Mouse (Mus musculus) monocyte, adult 5-6 weeks (primary cell): ENCODE results near the gene Art4. TPM values are rescaled to one million over a fixed set of nuclear protein-coding genes. Genes with fewer than 3 reads are reported as not detected.

Experiments
- ATAC-seq: fragments of 153-309, 156-312 bp; replicated peaks from 2 replicates; pipeline ENCODE4 v1.8.0; 2017; ENCODE audit warnings: mild to moderate bottlenecking; ENCODE audit not compliant: low TSS enrichment, insufficient number of reproducible peaks, severe bottlenecking, poor library complexity, low FRiP score
- total RNA-seq: library from RNA; stranded (forward); fragments of 200-1000, 200-491, 200-594 nt; gene quantifications from 3 replicates; pipeline ENCODE4 v1.2.3, GENCODE M21; 2017

Gene Art4
- total RNA-seq, 1 experiment from 2014 or later = not detected

GRCm38 (mm10) chr6:136875670-136876069, 18.1 kb upstream of the Art4 start, which contains the start of gene Mgp:
TSS of gene Mgp (minus strand) at chr6:136875823.
- ATAC-seq = no peak

DNA sequence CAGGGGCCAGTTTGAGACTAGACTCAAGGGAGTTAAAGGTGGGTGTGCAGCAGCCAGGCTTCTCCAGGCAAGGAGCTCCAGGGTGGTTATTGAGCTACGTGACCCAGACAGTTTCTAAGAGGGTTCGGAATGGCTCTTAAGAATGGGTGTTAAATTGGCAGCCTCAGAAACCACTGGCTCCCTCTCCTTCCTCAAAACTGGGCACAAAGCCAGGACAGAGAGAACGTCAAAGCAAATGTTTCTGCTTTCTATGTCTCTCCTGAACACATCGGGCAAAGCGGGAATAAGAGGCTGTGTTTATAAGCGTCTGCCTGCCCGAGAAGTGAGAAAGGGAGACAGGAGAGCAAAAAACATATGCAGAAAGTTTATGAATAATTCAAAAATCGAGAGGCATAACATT, 17.1 kb upstream of the Art4 start:
- no peak for ATAC-seq

DNA sequence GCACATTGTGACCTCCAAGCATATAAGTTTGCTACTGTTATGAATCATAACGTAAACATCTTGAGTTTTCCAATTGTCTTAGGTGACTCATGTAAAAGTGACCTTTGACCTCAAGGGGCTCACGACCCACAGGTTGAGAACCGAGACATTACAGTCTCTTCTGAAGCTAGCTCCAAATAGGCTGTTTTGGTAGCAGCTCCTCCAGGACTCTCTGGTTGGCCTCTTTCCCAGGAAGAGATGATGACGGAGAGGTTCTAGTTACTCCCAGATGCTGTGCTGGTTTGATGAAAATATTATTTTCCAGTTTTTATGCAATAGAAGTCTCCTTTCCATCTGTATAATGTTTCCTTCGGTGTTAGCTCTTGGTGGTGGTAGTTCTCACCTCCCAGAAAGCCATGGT, 11.4 kb upstream of the Art4 start:
- no peak for ATAC-seq

DNA sequence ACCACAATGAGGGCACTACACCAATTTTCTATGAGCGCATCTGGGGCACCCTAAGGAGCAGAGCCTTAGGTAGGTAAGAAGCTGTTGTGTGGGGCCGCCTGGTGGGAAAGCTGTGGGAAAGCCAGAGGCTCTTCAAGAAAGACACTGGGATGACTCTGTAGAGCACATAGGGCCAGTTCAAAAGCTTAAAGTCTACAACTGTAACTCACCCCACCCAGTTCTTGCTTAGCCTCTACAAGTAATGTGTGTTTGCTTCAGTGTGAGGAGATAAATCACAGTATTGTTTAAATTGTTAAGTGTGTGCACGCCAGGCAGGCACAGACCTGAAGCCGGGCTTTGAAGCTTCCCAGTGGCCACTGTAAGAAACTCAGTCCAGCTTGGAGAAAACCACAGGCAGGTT, 8.6 kb upstream of the Art4 start:
- no peak for ATAC-seq

- ATAC-seq = no peak
These were observed 7.8 kb upstream of the Art4 start for GRCm38 (mm10) chr6:136865360-136865759.

DNA sequence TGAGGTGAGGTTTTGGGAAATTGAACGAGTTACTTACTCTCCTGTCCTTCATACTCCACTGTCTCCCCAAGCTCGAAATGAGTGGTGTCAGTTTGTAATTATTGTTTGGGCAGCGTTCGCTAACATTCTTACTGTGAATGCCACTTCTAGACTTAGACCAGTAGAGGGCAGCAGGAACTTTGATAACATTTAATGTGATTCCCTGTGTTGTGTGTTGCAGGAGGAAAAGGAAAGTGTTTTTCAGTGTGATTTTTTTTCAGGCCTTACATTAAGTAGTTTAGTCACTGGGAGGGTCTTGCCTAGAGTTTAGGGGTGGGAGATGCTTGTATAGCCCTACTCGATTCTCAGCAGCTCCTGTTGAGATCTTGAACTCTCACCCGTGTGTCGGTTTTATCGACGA, 3.5 kb upstream of the Art4 start:
- no peak; the same call in 1 of the 2 replicates for ATAC-seq

DNA sequence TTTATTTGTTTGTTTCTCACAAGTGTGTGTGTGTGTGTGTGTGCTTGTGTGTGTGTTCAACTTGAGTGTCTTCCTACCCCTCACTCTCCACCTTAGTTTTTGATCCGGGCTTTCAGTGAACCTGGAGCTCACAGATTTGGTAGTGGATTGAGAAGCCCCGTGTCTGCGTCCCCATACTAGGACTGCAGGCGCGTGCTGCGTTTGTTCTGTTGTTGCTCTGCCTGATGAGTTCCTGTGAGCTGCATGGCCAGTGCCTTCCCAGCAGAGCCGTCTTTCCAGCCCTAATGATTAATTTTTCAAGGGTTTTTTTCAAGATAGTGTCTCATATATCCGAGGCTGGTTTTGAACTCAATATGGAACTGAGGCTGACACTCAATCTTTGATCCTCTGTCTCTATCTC, 887 bp upstream of the Art4 start:
- no peak for ATAC-seq

DNA sequence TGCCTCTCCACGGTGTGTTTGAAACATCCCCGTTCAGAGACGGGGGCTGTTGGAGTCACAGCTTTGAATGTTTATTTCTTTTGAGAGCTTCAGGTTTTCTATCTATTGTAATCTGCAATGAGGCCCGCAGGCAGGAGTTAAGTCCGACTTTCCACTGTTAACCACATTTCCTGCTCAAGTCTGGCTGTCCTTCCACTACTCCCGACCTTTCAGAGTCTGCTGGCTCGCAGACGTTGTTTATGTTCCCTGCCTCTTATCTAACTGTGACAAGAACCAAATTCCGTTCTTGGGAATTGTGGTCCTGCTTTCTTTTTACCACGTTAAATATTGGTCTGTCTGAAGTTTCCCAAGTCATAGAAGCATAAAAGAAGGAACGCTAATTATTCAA, 334 bp upstream of the Art4 start:
- ATAC-seq = no peak

- ATAC-seq = no peak
These were observed 1.4 kb downstream of the Art4 start for GRCm38 (mm10) chr6:136856071-136856636.

DNA sequence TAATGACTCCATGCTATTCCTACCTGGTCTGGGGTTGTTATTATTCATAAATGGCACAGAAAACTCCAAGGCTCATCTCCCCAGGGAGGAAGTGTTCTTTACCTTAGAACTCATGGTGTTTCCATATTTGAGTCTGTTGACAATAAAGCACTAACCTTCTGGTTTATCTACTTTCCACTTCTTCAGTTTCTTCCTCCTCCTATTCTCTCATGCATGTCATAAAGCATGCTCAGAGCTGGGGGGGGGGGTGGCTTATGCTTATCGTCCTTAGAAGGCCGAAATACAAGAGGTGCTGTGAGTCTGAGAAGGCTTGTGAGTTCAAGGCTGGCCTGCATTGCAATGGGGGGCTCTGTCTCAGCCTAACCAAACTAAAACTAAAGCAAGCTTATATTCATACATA, 2.4 kb downstream of the Art4 start:
- no peak for ATAC-seq

DNA sequence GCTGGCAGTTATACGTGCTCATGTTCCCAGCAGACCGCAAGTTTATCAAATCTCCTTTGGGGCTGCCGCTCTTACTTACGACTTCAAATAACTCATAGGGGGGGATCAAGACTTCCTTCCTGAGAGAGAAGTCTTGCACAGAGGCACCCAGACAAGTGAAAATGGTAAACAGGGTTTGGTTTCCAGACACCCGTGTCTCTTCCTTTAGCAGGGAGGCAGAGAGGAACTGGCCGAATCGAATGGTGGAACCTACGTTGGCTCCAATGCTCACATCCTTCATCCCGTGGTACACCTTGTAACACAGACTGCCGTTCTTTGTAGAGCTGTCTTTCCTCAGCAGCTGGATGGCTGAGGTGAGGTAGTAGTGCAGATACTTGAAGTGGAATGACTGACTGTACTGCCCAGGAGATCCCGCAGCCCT, 3.2 kb downstream of the Art4 start:
- no peak for ATAC-seq

DNA sequence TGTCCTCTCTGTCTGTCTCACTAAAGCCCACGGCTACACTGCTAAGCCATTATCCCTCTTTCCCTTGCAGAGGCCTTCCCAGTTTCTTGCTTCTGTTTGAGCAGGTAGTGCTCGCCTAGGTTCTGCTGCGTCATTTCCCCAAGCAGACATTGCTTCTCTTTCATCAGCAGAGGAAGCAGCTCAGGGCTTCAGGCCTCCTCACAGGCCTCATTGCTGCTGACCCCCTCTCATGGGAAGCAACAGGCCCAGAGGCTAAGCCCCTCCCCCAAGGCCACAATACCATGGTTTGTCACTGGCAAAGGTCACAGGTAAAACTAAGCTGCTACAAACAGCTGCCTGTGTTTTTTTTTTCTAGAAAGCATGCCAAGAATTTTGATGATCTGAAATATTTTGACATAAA, 4.8 kb downstream of the Art4 start:
- no peak for ATAC-seq

DNA sequence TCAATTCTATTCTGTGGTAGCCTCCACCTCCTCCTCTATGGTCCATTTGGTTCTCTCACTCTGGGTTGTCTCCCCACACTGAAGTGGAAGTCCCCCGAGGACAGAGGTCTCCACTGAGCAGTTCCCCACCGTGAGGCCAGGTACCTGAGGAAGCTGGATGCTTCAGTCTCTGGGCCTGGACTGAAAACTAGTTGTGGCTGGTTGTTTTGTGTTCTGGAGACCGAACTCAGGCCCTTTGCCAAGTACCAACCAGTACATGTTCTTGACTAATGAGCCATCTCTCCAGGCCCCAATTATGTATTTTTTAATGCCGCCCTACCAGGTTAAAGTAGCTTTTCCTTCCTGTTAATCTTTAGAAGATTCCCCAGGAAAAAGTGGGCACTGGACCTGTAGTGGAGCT, 5.2 kb downstream of the Art4 start:
- no peak for ATAC-seq

- no peak for ATAC-seq
These were observed 7.3 kb downstream of the Art4 start for GRCm38 (mm10) chr6:136850267-136850666.

GRCm38 (mm10) chr6:136848971-136849370, 8.6 kb downstream of the Art4 start:
- no peak for ATAC-seq

- ATAC-seq = no peak
These were observed 9.1 kb downstream of the Art4 start for GRCm38 (mm10) chr6:136848399-136848798.

GRCm38 (mm10) chr6:136847790-136848189, 9.7 kb downstream of the Art4 start:
- ATAC-seq = peak; percentile 75

GRCm38 (mm10) chr6:136847267-136847666, 10.3 kb downstream of the Art4 start:
- ATAC-seq = no peak

DNA sequence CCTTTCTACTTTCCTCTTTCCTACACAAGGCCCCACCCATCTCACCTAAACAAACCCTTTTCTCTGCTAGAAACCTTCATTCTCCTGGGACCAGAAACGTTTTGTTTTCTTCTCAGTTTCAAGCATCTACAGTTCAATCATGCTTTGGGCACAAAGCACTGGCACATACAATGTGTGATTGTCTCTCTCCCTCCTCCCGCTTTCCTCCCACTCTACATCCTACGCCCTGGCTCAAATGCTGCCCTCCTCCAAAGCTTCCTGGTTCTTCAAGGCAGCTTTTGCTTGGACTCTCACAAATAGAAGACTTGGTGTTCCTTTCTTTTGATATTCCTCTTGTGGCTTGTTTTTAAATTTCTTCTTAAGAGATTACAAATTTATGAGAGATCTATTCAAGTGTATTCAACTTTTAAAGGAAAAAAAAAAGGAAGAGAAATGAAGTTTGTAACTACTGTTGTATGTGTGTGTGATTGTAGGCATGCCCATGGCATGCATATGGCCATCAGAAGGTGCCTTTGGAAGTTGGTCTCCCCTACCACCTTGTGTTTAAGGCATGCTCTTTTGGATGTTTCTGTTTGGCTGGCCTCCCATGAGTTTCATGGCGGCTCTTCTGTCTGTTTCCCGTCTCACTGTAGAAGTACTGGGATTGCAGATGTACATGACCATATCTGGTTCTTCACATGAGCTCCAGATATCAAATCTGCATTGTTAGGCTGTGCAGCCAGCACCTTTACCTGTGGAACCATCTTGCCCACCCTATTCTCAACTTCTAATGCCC, 11.6 kb downstream of the Art4 start:
- no peak for ATAC-seq

DNA sequence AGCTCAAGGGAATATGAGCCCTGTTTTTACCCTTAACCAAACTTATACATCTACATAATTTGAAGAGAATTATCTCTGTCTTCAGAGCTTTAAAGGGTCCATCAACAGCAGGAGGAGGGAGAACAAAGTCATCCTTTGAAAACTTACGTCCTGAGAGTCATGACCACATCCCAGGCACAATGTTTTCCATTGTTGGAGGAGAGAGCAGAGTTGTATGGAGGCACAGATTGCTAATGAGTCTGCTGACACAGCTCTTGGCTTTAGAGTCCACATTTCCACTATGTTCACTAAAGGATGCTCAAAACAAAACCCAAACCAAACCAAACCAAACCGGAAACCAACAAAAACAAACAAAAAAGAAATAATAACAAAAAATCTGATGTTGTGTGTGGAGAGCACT, 12.6 kb downstream of the Art4 start:
- ATAC-seq = no peak
